In genomic region chr3:97227259-97228005, GRCm38 (mm10) we compare ENCODE assay signal across 8 mouse cellular contexts.
DNase-seq lines count a peak whose midpoint lies in the region; ATAC-seq and TF ChIP-seq lines count a peak whose summit lies in the region.

No protein-coding gene starts in this region.

- H3K4me3 ChIP-seq in G1E (ENCODE audit: low read depth, low read length): peak overlapping the region; percentile 75
- peak overlapping the region; percentile 91 for H3K4me3 ChIP-seq in forebrain, postnatal 0 days (ENCODE audit: low read depth, low read length)
- H3K4me3 ChIP-seq in lung, embryonic 16.5 days (ENCODE audit: low read length): peak overlapping the region; percentile 71

- TF ChIP-seq CTCF in G1E (IDR thresholded peaks at IDR 0.05; ENCODE audit: low read depth, low read length): no peak
- TF ChIP-seq CTCF in forebrain, postnatal 0 days (IDR thresholded peaks at IDR 0.05; ENCODE audit: low read depth): no peak

- H3K36me3 ChIP-seq in G1E (replicated peaks): peaks cover 12% of the 10 kb centered on the region
- peaks cover 5% of the 10 kb centered on the region; the same call in 1 of the 2 replicates for H3K36me3 ChIP-seq in forebrain, postnatal 0 days (ENCODE audit: insufficient read depth)
- peaks cover 3% of the 10 kb centered on the region; the same call in 1 of the 2 replicates for H3K36me3 ChIP-seq in lung, embryonic 16.5 days (ENCODE audit: control insufficient read depth, insufficient read depth, low read length)

- 2% methylated on average over 55 of the region's 79 CpGs for WGBS in forebrain, postnatal 0 days
- WGBS in lung, embryonic 16.5 days: under 1% methylated on average over 23 of the region's 79 CpGs

- H3K27me3 ChIP-seq in G1E (ENCODE audit: insufficient read depth, low read length): peaks cover 19% of the 10 kb centered on the region
- no peaks in the 10 kb centered on the region for H3K27me3 ChIP-seq in forebrain, postnatal 0 days (ENCODE audit: insufficient read depth, low read length)
- H3K27me3 ChIP-seq in lung, embryonic 16.5 days (ENCODE audit: control insufficient read depth, insufficient read depth, low read depth, low read length): no peaks in the 10 kb centered on the region

- peak overlapping the region; percentile 79 for H3K9ac ChIP-seq in forebrain, postnatal 0 days
- H3K9ac ChIP-seq in lung, embryonic 16.5 days (ENCODE audit: low read length): peak overlapping the region; percentile 83

- peak overlapping the region; percentile 86 for H3K27ac ChIP-seq in forebrain, postnatal 0 days (ENCODE audit: low read depth, low read length)
- peak overlapping the region; percentile 94 for H3K27ac ChIP-seq in lung, embryonic 16.5 days (ENCODE audit: low read length)

- peak overlapping the region; percentile 77 for H3K4me2 ChIP-seq in forebrain, postnatal 0 days (ENCODE audit: low read depth)
- peak overlapping the region; percentile 91 for H3K4me2 ChIP-seq in lung, embryonic 16.5 days (ENCODE audit: low read depth, low read length)

- peak; percentile 90 for ATAC-seq in G1E (ENCODE audit: extremely low read depth, insufficient number of reproducible peaks, low FRiP score, poor library complexity, severe bottlenecking)
- ATAC-seq in forebrain, postnatal 0 days: peak; percentile 90
- ATAC-seq in hematopoietic stem cell, adult 5-6 weeks (replicated peaks in 1 of 2; ENCODE audit: insufficient read depth in 1 of 2, low FRiP score in 2 of 2, low TSS enrichment in 1 of 2, low read depth in 1 of 2, poor library complexity in 2 of 2, severe bottlenecking in 2 of 2): peak; percentile 87 to 89
- peak; percentile 94 for ATAC-seq in lung, embryonic 16.5 days (ENCODE audit: low read depth)

- peaks cover 26% of the 10 kb centered on the region for H3K4me1 ChIP-seq in G1E (ENCODE audit: insufficient read depth, low read depth, low read length)
- H3K4me1 ChIP-seq in forebrain, postnatal 0 days (ENCODE audit: insufficient read depth): peaks cover 15% of the 10 kb centered on the region
- peaks cover 25% of the 10 kb centered on the region for H3K4me1 ChIP-seq in lung, embryonic 16.5 days (replicated peaks; ENCODE audit: control insufficient read depth, insufficient read depth, low read length)

- DNase-seq in G1E (ENCODE audit: low spot score): peak; percentile 92
- peak; percentile 87 to 89 for DNase-seq in cerebellum, adult 18-20 months
- peak; percentile 94 for DNase-seq in forebrain, postnatal 0 days
- peak; percentile 72 for DNase-seq in layer of hippocampus, adult 9-10 months (ENCODE audit: low spot score)
- DNase-seq in ovary, postnatal 10 days (ENCODE audit: low spot score): peak; percentile 75
- DNase-seq in thymus, postnatal 10 days (ENCODE audit: low spot score in 2 of 2): peak; percentile 96

- H3K9me3 ChIP-seq in G1E (replicated peaks): no peaks in the 10 kb centered on the region
- no peaks in the 10 kb centered on the region for H3K9me3 ChIP-seq in forebrain, postnatal 0 days (ENCODE audit: low read length)
- H3K9me3 ChIP-seq in lung, embryonic 16.5 days (ENCODE audit: control insufficient read depth, low read length): no peaks in the 10 kb centered on the region

Comparison
In these comparisons a context has a peak if more than half of its experiments do, and no peak if none do; other contexts are left out.
1. Peak in every context shown above with its lines: DNase-seq, ATAC-seq, H3K4me3 ChIP-seq and H3K27ac ChIP-seq.